Mouse (Mus musculus) mesoderm, embryonic 11.5 days (tissue): ENCODE data around the gene Ptbp3.
A peak's percentile ranks its signal among the peaks of the same experiment; 100 is the strongest.

Experiments used
- DNase-seq: peaks from one replicate; pipeline ENCODE4 v3.0.0-alpha.2; 2012; ENCODE audit warnings: low read depth, low spot score

The Ptbp3 gene

DNA sequence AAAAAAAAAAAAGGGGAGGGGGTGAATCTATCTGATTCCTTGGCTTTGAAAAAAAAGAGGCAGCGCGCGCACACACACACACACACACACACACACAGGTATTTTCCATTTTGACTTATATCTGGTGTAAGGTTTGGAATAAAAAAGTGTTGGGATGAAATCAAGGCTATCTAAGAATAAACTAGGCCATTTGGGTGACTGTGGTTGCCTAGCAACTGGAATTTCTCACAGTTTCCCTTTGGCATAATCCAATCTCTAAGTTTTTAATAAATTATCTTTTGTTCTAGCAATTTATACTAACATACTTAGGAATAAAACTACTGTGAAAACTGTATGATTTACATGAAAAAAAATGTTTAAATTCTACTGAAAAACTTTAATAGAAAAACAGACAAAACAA is 42.5 kb downstream of the Ptbp3 start:
- DNase-seq: no peak

GRCm38 (mm10) chr4:59505481-59505880 is 43.7 kb downstream of the Ptbp3 start:
- no peak for DNase-seq

DNA sequence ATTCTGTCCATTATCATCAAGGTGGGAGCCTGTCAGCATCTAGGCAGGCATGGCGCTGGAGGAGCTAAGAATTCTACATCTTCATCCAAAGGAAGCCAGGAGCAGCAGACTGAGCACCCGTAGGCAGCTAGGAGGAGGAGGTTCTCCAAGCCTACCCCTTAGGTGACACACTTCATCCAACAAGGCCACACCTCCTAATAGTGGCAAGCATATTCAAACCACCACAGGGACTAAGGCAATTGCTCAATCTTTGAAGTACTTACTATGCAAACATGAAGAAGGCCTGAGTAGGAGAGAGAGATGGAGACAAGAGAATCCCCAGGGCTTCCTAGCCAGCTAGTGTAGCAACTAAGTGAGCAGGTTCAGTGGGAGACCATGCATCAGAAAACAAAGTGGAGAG is 58.1 kb downstream of the Ptbp3 start:
- DNase-seq: no peak

GRCm38 (mm10) chr4:59471306-59471705 is 77.9 kb downstream of the Ptbp3 start:
- no peak for DNase-seq

DNA sequence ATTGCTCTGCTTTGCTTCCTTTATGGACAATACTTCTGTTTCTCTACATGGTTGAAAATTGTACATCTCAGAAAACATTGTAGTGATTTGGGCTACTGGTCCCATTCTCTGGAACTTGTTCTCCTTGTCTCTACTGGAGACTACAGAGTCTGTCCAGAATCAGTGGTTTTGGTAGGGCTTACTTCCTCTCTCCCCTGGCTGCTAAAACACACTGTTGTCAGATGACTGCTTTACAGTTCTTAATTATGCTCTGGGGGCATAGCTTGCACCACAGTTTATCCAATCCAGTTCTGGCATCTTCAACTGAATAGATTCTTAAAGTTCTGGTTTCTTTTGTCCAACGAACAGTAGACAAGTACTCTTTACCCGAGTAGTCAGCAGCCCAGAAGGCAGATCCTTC is 83.7 kb downstream of the Ptbp3 start:
- no peak for DNase-seq

- no peak for DNase-seq
Observed at GRCm38 (mm10) chr4:59464661-59465060, 84.5 kb downstream of the Ptbp3 start.

- no peak for DNase-seq
Observed at GRCm38 (mm10) chr4:59462494-59462893, 86.7 kb downstream of the Ptbp3 start.

GRCm38 (mm10) chr4:59461116-59461727 is 87.9 kb downstream of the Ptbp3 start:
- DNase-seq: no peak

DNA sequence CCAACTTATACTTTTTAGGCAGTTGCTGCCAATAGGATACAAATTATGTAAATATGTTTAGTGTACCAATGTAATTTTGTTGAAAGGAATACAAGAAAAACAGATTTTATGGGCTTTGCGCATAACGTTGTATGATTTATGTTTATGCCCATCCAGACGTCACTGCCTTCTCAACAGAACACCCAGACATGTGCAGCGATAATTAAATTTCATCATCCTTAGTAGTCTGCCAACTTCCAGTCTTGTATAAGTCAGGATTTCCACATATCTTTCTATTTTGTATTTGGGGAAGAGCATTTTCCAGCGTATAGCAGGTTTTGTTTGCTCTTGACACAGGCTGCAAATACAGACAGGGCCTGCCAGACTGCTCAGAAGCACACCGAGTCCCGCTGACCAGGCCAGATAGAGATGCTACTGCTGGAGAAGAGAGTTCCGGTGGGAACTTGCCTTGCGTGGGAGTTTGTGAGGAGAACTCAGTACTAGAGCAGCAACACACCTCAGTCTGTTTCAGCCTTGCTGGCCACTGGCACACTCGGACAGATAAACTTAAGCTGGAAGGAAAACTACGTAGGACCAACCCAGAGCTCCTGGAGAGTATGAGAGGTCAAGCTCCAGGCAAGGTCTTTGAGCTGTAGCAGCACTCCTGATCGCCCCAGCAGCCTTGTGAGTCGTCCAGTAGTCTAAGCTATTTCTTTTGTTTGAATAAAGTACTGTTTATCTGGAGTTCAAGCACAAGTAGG is 89.8 kb downstream of the Ptbp3 start:
- DNase-seq: no peak

DNA sequence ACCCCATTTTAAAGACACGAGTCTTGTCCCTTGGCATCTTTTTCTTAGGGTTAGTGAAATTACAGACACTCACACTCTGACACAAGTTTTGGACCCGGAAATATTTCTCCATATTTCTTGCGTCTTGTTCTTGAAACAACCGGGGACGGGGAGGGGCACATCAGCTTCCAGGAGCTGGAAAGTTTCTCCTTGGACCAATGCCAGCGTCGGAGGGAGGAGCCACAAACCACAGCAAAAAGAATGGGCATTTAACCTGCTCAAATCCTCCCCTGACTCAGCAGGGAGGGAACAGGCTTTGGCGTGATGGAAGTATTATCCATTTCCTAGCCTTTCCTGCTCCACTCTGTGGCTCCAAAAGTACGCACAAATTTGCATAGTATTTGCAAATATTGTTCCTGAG is 91.2 kb downstream of the Ptbp3 start:
- no peak for DNase-seq

GRCm38 (mm10) chr4:59457091-59457490 is 92.1 kb downstream of the Ptbp3 start:
- no peak for DNase-seq

- DNase-seq: no peak
Observed at GRCm38 (mm10) chr4:59455465-59455864, 93.7 kb downstream of the Ptbp3 start.

- DNase-seq: no peak
Observed at GRCm38 (mm10) chr4:59454046-59454445, 95.1 kb downstream of the Ptbp3 start.

DNA sequence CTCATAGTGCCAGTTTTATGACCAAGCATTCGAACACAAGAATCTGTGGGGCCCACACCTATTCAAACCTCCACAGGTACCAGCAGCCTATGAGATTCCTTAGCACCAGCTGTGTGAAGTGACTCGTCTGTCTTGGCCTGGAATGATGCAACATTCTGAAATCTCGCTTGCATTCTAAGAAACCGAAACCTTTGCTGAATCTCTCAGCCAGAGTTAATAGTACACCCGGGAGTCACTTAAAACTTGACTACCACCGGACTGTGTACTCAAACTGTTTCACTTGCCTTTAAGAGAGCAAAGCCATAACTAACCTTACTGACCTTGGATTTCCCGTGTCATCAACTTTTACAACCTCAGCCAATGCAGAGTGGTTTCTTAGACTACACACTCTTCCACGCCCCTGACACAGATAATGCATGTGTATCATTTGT is 96.6 kb downstream of the Ptbp3 start:
- peak; percentile 26 for DNase-seq

DNA sequence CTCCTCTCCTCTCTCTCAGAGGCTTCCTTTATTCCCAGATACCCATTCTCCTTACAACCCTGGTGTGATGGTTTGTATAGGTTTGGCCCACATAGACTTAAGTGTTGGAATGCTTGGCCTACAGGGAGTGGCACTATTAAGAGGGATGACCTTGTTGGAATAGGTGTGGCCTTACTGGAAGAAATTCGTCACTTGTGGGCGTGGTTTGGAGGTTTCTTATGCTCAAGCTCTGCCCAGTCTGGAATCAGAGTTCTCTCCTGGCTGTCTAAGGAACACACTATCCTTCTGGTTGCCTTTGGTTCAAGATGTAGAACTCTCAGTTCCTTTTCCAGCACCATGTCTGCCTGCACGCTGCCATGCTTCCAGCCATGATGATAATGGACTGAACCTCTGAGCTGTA is 98.3 kb downstream of the Ptbp3 start:
- no peak for DNase-seq

DNA sequence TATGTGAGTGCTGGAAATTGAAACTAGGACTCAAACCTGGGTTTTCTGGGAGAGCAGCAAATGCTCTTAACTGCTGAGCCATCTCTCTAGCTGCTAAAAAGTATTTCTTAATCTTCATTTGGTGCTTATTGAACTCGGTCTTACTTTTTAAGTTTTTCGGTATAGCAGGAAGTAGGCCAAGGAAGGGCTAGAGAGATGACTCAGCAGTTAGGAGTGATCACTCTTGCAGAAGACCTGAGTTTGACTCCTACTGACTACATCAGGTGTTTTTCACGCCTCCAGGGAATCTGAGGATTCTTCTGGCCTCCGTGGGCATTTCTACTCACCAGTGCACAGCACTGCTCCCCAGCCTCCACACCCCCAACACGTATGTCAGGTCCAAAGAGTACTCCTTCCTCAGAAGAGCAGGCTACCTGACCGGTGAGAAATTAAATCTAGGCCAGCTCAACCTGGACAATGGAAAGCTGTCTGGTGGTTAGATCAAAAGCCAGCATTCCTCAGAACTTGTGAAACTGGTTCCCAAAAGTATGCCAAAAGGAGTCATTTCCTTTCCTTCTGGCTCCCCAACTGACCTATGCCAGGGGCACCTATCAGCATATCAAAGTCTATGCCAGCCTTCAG is 98.8 kb downstream of the Ptbp3 start:
- no peak for DNase-seq

DNA sequence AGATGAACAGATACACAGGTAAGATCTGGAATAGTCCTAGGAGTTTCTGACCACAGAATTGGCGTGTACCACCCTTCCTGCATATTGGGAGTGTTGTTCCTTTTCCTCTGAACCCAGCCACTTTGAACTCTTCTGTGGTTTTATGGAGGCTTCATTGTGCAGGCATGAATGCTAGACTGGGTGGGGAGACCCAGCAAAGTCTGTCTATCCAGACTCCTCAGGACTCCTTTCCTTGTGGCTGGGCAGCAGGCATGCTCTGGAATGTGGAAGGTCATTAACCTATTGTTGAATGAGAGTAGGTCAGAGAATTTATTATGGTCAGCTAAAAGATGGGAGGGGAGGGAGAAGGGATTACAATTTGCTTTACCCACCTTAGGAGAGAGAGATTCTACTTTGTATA is 101.9 kb downstream of the Ptbp3 start:
- DNase-seq: peak; percentile 19

DNA sequence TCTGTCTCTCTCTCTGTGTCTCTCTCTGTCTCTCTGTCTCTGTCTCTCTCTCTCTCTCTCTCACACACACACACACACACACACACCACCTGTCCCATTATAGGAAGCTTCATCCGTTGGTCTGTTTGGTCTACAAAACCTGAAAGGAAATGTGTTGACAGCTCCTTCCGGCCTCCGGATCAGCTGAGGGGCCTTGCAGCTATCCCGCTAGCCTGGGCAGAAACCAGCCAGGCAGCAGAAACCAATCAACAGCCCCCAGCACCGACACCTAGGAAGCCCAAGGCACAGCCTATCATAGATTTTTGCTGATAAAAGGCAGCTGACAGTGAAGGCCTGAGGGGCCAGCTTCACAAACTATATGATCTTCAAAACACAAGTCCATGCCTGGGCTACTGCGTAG is 103.6 kb downstream of the Ptbp3 start:
- no peak for DNase-seq

GRCm38 (mm10) chr4:59444994-59445393 is 104.2 kb downstream of the Ptbp3 start:
- DNase-seq: no peak

DNA sequence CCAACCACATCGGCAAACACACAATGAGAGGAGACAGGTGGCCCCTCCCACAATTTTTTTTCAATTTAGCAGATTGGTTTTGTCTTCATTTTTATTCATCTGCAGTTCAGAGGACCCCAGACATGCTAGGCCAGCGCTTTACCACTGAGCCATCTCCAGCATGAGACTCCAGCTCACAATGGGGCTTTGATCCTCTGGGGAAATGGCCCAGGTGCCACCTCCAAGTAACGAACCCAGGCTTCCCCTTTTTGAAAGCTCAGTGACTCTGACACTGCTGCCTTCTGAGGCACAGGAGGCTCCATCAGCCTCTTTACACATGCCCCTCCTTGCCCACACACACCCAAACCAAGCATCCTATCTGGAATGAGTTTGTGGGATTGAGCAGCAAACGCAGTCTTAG is 105.1 kb downstream of the Ptbp3 start:
- no peak for DNase-seq

DNA sequence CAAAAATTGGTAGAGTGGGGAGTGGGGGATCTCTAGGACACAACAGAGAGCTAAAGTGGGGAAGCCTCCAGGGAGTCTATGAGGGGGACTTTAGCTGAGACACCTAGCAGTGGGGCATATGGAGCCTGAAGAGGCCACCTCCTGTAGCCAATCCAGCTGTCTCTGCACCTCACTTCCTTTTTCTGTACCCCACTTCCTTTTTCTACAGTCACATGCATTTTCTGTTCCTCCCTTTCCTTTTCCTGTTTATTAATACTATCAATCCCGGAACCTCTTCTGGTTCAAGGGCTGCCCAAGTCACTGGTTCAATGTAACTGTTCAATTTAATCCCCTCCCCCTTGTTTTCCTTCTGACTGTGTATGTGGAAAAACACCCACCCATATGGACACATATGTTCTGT is 107.9 kb downstream of the Ptbp3 start:
- DNase-seq: no peak

DNA sequence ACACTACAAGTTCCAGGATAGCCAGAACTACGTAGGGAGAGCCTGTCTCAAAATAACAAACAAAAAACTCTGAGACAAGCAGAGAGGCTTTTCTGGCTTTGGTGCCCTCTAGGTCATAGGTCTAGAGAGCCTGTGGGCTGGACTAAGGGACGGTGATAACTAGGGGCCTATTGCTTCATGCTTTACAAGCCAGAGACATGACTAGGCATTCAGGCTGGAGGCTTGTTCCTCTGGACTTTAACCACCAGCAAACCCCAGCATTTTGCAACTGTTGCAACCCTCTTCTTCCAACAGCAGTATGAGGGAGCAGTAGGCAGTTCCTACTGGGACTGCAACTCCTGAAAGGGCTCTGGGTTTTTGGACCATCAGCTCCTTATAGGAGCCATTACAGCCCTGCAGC is 109.2 kb downstream of the Ptbp3 start:
- DNase-seq: no peak

DNA sequence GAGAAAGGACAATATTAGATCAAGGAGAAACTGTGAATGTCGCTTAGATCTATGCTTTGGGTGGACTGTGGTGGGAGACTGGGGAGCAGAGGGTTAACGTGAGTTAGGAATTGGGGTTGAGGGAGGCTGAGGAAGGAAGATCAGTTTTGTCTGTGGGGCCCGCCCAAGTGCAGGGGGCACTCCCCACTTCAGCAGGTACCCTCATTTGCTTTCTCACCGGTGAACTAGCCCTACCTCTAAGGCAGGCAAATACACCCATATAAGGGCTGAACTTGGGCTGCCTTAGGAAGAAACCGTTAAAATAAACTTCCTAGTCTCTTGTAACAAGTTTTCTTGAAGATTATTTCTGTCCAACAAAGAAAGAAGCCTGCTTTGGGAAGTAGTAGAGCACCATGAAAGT is 110.1 kb downstream of the Ptbp3 start:
- no peak for DNase-seq
